Mouse (Mus musculus) frontal cortex, postnatal 25 days (tissue): Measurements from ENCODE around the gene Dlst.

Experiments used
- DNase-seq, 2 experiments: peaks; one replicate each; pipeline ENCODE4 v3.0.0; 2022; ENCODE audit warnings: low spot score in 2 of 2

The Dlst gene

GRCm38 (mm10) chr12:85182345-85182643, 71.7 kb downstream of the Dlst start:
- no peak for DNase-seq

GRCm38 (mm10) chr12:85182898-85183297, 72.3 kb downstream of the Dlst start:
- no peak for DNase-seq

- DNase-seq = no peak
These were observed 73.5 kb downstream of the Dlst start for GRCm38 (mm10) chr12:85184118-85184517.
